Mouse (Mus musculus): ENCODE measurements around the gene Nek4.

GRCm38 (mm10) chr14:30925492-30925891 lies 25.7 kb upstream of the Nek4 start:
- TF ChIP-seq CTCF (IDR thresholded peaks at IDR 0.05; ENCODE audit: borderline replicate concordance, insufficient read depth, low read depth, low read length) = no peak
- no peak for TF ChIP-seq POLR2A (IDR thresholded peaks at IDR 0.05; ENCODE audit: borderline replicate concordance, insufficient read depth, low read length)

Data from cerebellum, adult 2 months (tissue).